Mouse (Mus musculus): Measurements from ENCODE around the gene Icam5.

- TF ChIP-seq CTCF (IDR thresholded peaks at IDR 0.05; ENCODE audit: control insufficient read depth, insufficient read depth, insufficient replicate concordance, low read depth, low read length) (no peak), POLR2A (IDR thresholded peaks at IDR 0.05; ENCODE audit: control insufficient read depth, low read depth, low read length) (no peak)
Observed at GRCm38 (mm10) chr9:20983169-20983568, 48.7 kb upstream of the Icam5 start.
